Mouse (Mus musculus) kidney, embryonic 14.5 days (tissue): ENCODE data around the gene Fam19a3. TPM values are rescaled to one million over a fixed set of nuclear protein-coding genes. Genes with fewer than 3 reads are reported as not detected.
"Not testable (repeated sequence)": the region's sequence is repeated elsewhere in the genome, so short reads cannot be mapped to it uniquely, and the experiment has no call there.

Source experiments
- ATAC-seq: fragments of 200-750 bp; cut with Nextera tagmentation; 2 replicates; pipeline ENCODE4 v1.8.0; 2017; ENCODE audit warnings: moderate number of reproducible peaks, mild to moderate bottlenecking, moderate TSS enrichment, moderate library complexity; ENCODE audit not compliant: low FRiP score, low TSS enrichment
- H3K27ac ChIP-seq: fragments of 300-500 bp; sonication (generic); 2 replicates; pipeline ENCODE4 v1.5.1; 2014; ENCODE audit warnings: low read depth, mild to moderate bottlenecking, low read length, moderate library complexity, mixed read lengths
- H3K27me3 ChIP-seq: fragments of 300-500 bp; sonication (generic); 2 replicates; pipeline ENCODE4 v1.6.1; 2014; ENCODE audit warnings: mild to moderate bottlenecking, low read length; ENCODE audit not compliant: control insufficient read depth, insufficient read depth
- H3K36me3 ChIP-seq: fragments of 300-500 bp; sonication (generic); 2 replicates; pipeline ENCODE4 v1.6.1; 2014; ENCODE audit warnings: low read length, mixed read lengths; ENCODE audit not compliant: control insufficient read depth, insufficient read depth
- H3K4me1 ChIP-seq: fragments of 300-500 bp; sonication (generic); 2 replicates; pipeline ENCODE4 v1.6.1; 2014; ENCODE audit warnings: low read length, mixed read lengths; ENCODE audit not compliant: control insufficient read depth, insufficient read depth
- H3K4me2 ChIP-seq: fragments of 300-500 bp; sonication (generic); replicated peaks from 2 replicates; pipeline ENCODE4 v1.6.1; 2014; ENCODE audit warnings: low read depth, mild to moderate bottlenecking, low read length
- H3K4me3 ChIP-seq: fragments of 300-500 bp; sonication (generic); 2 replicates; pipeline ENCODE4 v1.5.1; 2014; ENCODE audit warnings: mild to moderate bottlenecking, low read length
- H3K9ac ChIP-seq: fragments of 300-500 bp; sonication (generic); 2 replicates; pipeline ENCODE4 v1.6.1; 2014; ENCODE audit warnings: low read depth, mild to moderate bottlenecking, low read length, moderate library complexity
- H3K9me3 ChIP-seq: fragments of 300-500 bp; sonication (generic); 2 replicates; pipeline ENCODE4 v1.6.1; 2016; ENCODE audit warnings: low read length; ENCODE audit not compliant: control insufficient read depth
- WGBS: fragments of 180-500 bp; shearing (Covaris S2); extraction: QIAGEN DNeasy Blood & Tissue Kit; methylation state at CpG from one replicate; pipeline ENCODE4 v1.1.7; 2014; 5-methylcytosine and 5-hydroxymethylcytosine counted together
- polyA plus RNA-seq: library from polyadenylated mRNA; unstranded; fragments of >200 nt; fragmentation: Nextera tagmentation; extraction: Ambion mirVana; gene quantifications from 2 replicates; pipeline ENCODE4 v1.2.1, GENCODE M21; 2014

The Fam19a3 gene
- polyA plus RNA-seq, 1 experiment from 2014 or later, result 0.09 TPM

GRCm38 (mm10) chr3:104773301-104773700 is 8.3 kb downstream of the Fam19a3 start:
- no peak overlapping the region for H3K4me2 ChIP-seq
- no peaks in the 10 kb centered on the region for H3K4me1 ChIP-seq
- H3K36me3 ChIP-seq, result no peaks in the 10 kb centered on the region
- peaks cover 16% of the 10 kb centered on the region for H3K27me3 ChIP-seq
- 65% methylated on average over 7 of the region's 7 CpGs for WGBS
- ATAC-seq, result no peak
- H3K27ac ChIP-seq, result no peak overlapping the region
- no peak overlapping the region for H3K9ac ChIP-seq
- no peaks in the 10 kb centered on the region for H3K9me3 ChIP-seq
- no peak overlapping the region for H3K4me3 ChIP-seq

GRCm38 (mm10) chr3:104771460-104771859 is 10.2 kb downstream of the Fam19a3 start:
- no peak for ATAC-seq
- H3K4me3 ChIP-seq, result no peak overlapping the region
- H3K4me1 ChIP-seq, result no peaks in the 10 kb centered on the region

GRCm38 (mm10) chr3:104770918-104771317 is 10.7 kb downstream of the Fam19a3 start:
- Histone ChIP-seq H3K9me3 (no peaks in the 10 kb centered on the region), H3K27me3 (peaks cover 3% of the 10 kb centered on the region; the same call in 1 of the 2 replicates), H3K9ac (no peak overlapping the region), H3K4me3 (no peak overlapping the region), H3K4me2 (no peak overlapping the region), H3K4me1 (no peaks in the 10 kb centered on the region), H3K36me3 (no peaks in the 10 kb centered on the region), H3K27ac (no peak overlapping the region)
- ATAC-seq, result no peak
- WGBS, result 45% methylated on average over 3 of the region's 3 CpGs

More at GRCm38 (mm10) chr3:104771460-104771859, 10.2 kb downstream of the Fam19a3 start:
- WGBS, result 40% methylated on average over 6 of the region's 6 CpGs
- H3K4me2 ChIP-seq, result no peak overlapping the region
- no peak overlapping the region for H3K27ac ChIP-seq
- H3K36me3 ChIP-seq, result no peaks in the 10 kb centered on the region
- peaks cover 4% of the 10 kb centered on the region; the same call in 1 of the 2 replicates for H3K27me3 ChIP-seq
- H3K9me3 ChIP-seq, result no peaks in the 10 kb centered on the region
- H3K9ac ChIP-seq, result no peak overlapping the region

GRCm38 (mm10) chr3:104770035-104770434 is 11.6 kb downstream of the Fam19a3 start:
- H3K9ac ChIP-seq, result no peak overlapping the region
- H3K4me1 ChIP-seq, result no peaks in the 10 kb centered on the region
- H3K4me3 ChIP-seq, result no peak overlapping the region
- H3K9me3 ChIP-seq, result no peaks in the 10 kb centered on the region
- H3K4me2 ChIP-seq, result no peak overlapping the region
- no peak overlapping the region for H3K27ac ChIP-seq
- 63% methylated on average over 10 of the region's 10 CpGs for WGBS
- H3K36me3 ChIP-seq, result no peaks in the 10 kb centered on the region
- ATAC-seq, result no peak
- no peaks in the 10 kb centered on the region for H3K27me3 ChIP-seq

- H3K36me3 ChIP-seq, result no peaks in the 10 kb centered on the region
- H3K4me1 ChIP-seq, result no peaks in the 10 kb centered on the region
- H3K9me3 ChIP-seq, result no peaks in the 10 kb centered on the region
- no peak overlapping the region for H3K4me2 ChIP-seq
- no peak overlapping the region for H3K27ac ChIP-seq
- WGBS, result 28% methylated on average over 3 of the region's 3 CpGs
- H3K9ac ChIP-seq, result no peak overlapping the region
- ATAC-seq, result no peak
- H3K27me3 ChIP-seq, result no peaks in the 10 kb centered on the region
- H3K4me3 ChIP-seq, result no peak overlapping the region
Measured at GRCm38 (mm10) chr3:104769135-104769534, 12.5 kb downstream of the Fam19a3 start.

GRCm38 (mm10) chr3:104767716-104768115 is 13.9 kb downstream of the Fam19a3 start:
- no peak overlapping the region for H3K27ac ChIP-seq
- H3K4me3 ChIP-seq, result no peak overlapping the region
- H3K4me2 ChIP-seq, result no peak overlapping the region
- H3K4me1 ChIP-seq, result no peaks in the 10 kb centered on the region
- no peaks in the 10 kb centered on the region for H3K9me3 ChIP-seq
- no peaks in the 10 kb centered on the region for H3K27me3 ChIP-seq
- no peaks in the 10 kb centered on the region for H3K36me3 ChIP-seq
- no peak overlapping the region for H3K9ac ChIP-seq
- ATAC-seq, result no peak
- 79% methylated on average over 4 of the region's 4 CpGs for WGBS

GRCm38 (mm10) chr3:104767141-104767540 is 14.5 kb downstream of the Fam19a3 start:
- H3K27ac ChIP-seq, result no peak overlapping the region
- H3K27me3 ChIP-seq, result no peaks in the 10 kb centered on the region
- H3K36me3 ChIP-seq, result no peaks in the 10 kb centered on the region
- no peaks in the 10 kb centered on the region for H3K4me1 ChIP-seq
- WGBS, result 58% methylated on average over 2 of the region's 2 CpGs
- H3K9ac ChIP-seq, result no peak overlapping the region
- H3K9me3 ChIP-seq, result no peaks in the 10 kb centered on the region
- no peak overlapping the region for H3K4me2 ChIP-seq
- ATAC-seq, result no peak
- H3K4me3 ChIP-seq, result no peak overlapping the region

GRCm38 (mm10) chr3:104765021-104765420 is 16.6 kb downstream of the Fam19a3 start:
- WGBS, result 27% methylated on average over 4 of the region's 4 CpGs
- Histone ChIP-seq H3K4me1 (no peaks in the 10 kb centered on the region), H3K27ac (no peak overlapping the region), H3K9ac (no peak overlapping the region), H3K4me3 (no peak overlapping the region), H3K4me2 (no peak overlapping the region), H3K36me3 (no peaks in the 10 kb centered on the region), H3K27me3 (no peaks in the 10 kb centered on the region), H3K9me3 (no peaks in the 10 kb centered on the region)
- no peak for ATAC-seq

- not testable (repeated sequence) for H3K4me3 ChIP-seq, H3K4me2 ChIP-seq, H3K27me3 ChIP-seq, H3K27ac ChIP-seq, H3K36me3 ChIP-seq, H3K9me3 ChIP-seq, H3K4me1 ChIP-seq, ATAC-seq, H3K9ac ChIP-seq
- WGBS, result 32% methylated on average over 19 of the region's 20 CpGs
Measured at GRCm38 (mm10) chr3:104762103-104762863, 19.4 kb downstream of the Fam19a3 start.
